Mouse (Mus musculus) midbrain, embryonic 10.5 days (tissue): ENCODE results near the gene Kdm5b. TPM values are rescaled to one million over a fixed set of nuclear protein-coding genes. Genes with fewer than 3 reads are reported as not detected.
"Not testable (repeated sequence)": the region's sequence is repeated elsewhere in the genome, so short reads cannot be mapped to it uniquely, and the experiment has no call there.

ENCODE experiments used
- DNase-seq: peaks from one replicate; pipeline ENCODE4 v3.0.0-alpha.2; 2017; ENCODE audit warnings: low spot score
- H3K27ac ChIP-seq: fragments of 300-500 bp; sonication (generic); replicated peaks from 2 replicates; pipeline ENCODE4 v1.5.1; 2016; ENCODE audit warnings: mild to moderate bottlenecking
- H3K27me3 ChIP-seq: fragments of 300-500 bp; sonication (generic); 2 replicates; pipeline ENCODE4 v1.6.1; 2016; ENCODE audit warnings: low read depth, mild to moderate bottlenecking; ENCODE audit not compliant: poor library complexity, severe bottlenecking
- H3K36me3 ChIP-seq: fragments of 300-500 bp; sonication (generic); 2 replicates; pipeline ENCODE4 v1.6.1; 2016; ENCODE audit warnings: mild to moderate bottlenecking, moderate library complexity
- H3K4me1 ChIP-seq: fragments of 300-500 bp; sonication (generic); 2 replicates; pipeline ENCODE4 v1.6.1; 2016
- H3K4me3 ChIP-seq: fragments of 300-500 bp; sonication (generic); 2 replicates; pipeline ENCODE4 v1.5.1; 2016; ENCODE audit warnings: mild to moderate bottlenecking, moderate library complexity
- H3K9me3 ChIP-seq: fragments of 300-500 bp; sonication (generic); replicated peaks from 2 replicates; pipeline ENCODE4 v1.6.1; 2016; ENCODE audit warnings: mild to moderate bottlenecking
- WGBS: fragments of 180-500 bp; shearing (Covaris S2); methylation state at CpG from one replicate; pipeline ENCODE4 v1.1.7; 2016; 5-methylcytosine and 5-hydroxymethylcytosine counted together
- polyA plus RNA-seq: library from polyadenylated mRNA; unstranded; fragments of >200 nt; fragmentation: Nextera tagmentation; extraction: Ambion mirVana; gene quantifications from 2 replicates; pipeline ENCODE4 v1.2.1, GENCODE M21; 2016

Gene Kdm5b
- polyA plus RNA-seq, 1 experiment from 2014 or later, result 60.9 TPM

GRCm38 (mm10) chr1:134522325-134522724, 37.6 kb upstream of the Kdm5b start:
- Histone ChIP-seq H3K27me3 (no peaks in the 10 kb centered on the region), H3K36me3 (no peaks in the 10 kb centered on the region), H3K27ac (no peak overlapping the region), H3K4me3 (no peak overlapping the region), H3K9me3 (no peaks in the 10 kb centered on the region), H3K4me1 (no peaks in the 10 kb centered on the region; the same call in 1 of the 2 replicates)
- no peak for DNase-seq
- 67% methylated on average over 2 of the region's 2 CpGs for WGBS

- Histone ChIP-seq H3K36me3 (no peaks in the 10 kb centered on the region), H3K4me1 (no peaks in the 10 kb centered on the region), H3K27ac (no peak overlapping the region), H3K4me3 (no peak overlapping the region), H3K9me3 (no peaks in the 10 kb centered on the region), H3K27me3 (no peaks in the 10 kb centered on the region)
- no peak for DNase-seq
- 74% methylated on average over 5 of the region's 5 CpGs for WGBS
Observed at GRCm38 (mm10) chr1:134524424-134524823, 35.5 kb upstream of the Kdm5b start.

- WGBS, result 83% methylated on average over 1 of the region's 1 CpGs
- no peaks in the 10 kb centered on the region for H3K27me3 ChIP-seq
- H3K4me1 ChIP-seq, result no peaks in the 10 kb centered on the region
- no peaks in the 10 kb centered on the region for H3K9me3 ChIP-seq
- no peak overlapping the region for H3K4me3 ChIP-seq
- H3K27ac ChIP-seq, result no peak overlapping the region
- H3K36me3 ChIP-seq, result no peaks in the 10 kb centered on the region
- no peak for DNase-seq
Observed at GRCm38 (mm10) chr1:134525015-134525414, 35.0 kb upstream of the Kdm5b start.

GRCm38 (mm10) chr1:134526752-134527151, 33.2 kb upstream of the Kdm5b start:
- no peak for DNase-seq
- WGBS, result 83% methylated on average over 6 of the region's 6 CpGs

GRCm38 (mm10) chr1:134530618-134531017, 29.4 kb upstream of the Kdm5b start:
- no peak overlapping the region for H3K27ac ChIP-seq
- H3K4me1 ChIP-seq, result no peaks in the 10 kb centered on the region
- WGBS, result 89% methylated on average over 6 of the region's 6 CpGs
- no peaks in the 10 kb centered on the region for H3K36me3 ChIP-seq
- no peak for DNase-seq
- H3K9me3 ChIP-seq, result no peaks in the 10 kb centered on the region
- H3K27me3 ChIP-seq, result no peaks in the 10 kb centered on the region
- no peak overlapping the region for H3K4me3 ChIP-seq

More at GRCm38 (mm10) chr1:134526752-134527151, 33.2 kb upstream of the Kdm5b start:
- H3K9me3 ChIP-seq, result no peaks in the 10 kb centered on the region
- no peak overlapping the region for H3K4me3 ChIP-seq
- no peak overlapping the region for H3K27ac ChIP-seq
- H3K27me3 ChIP-seq, result no peaks in the 10 kb centered on the region
- H3K4me1 ChIP-seq, result no peaks in the 10 kb centered on the region
- no peaks in the 10 kb centered on the region for H3K36me3 ChIP-seq

- not testable (repeated sequence) for H3K9me3 ChIP-seq, H3K4me1 ChIP-seq, H3K4me3 ChIP-seq, H3K36me3 ChIP-seq, H3K27me3 ChIP-seq, H3K27ac ChIP-seq, DNase-seq
- 92% methylated on average over 10 of the region's 10 CpGs for WGBS
Observed at GRCm38 (mm10) chr1:134533710-134534109, 26.3 kb upstream of the Kdm5b start.

GRCm38 (mm10) chr1:134535054-134535453, 24.9 kb upstream of the Kdm5b start:
- Histone ChIP-seq H3K27ac (no peak overlapping the region), H3K36me3 (no peaks in the 10 kb centered on the region), H3K4me1 (0 out of 2 replicates have a peak, but pooled peaks cover 4% of the 10 kb centered on the region), H3K9me3 (no peaks in the 10 kb centered on the region), H3K4me3 (no peak overlapping the region), H3K27me3 (no peaks in the 10 kb centered on the region)
- no peak for DNase-seq
- WGBS, result 91% methylated on average over 1 of the region's 1 CpGs

- Histone ChIP-seq H3K9me3 (no peaks in the 10 kb centered on the region), H3K27ac (no peak overlapping the region), H3K27me3 (no peaks in the 10 kb centered on the region), H3K4me3 (no peak overlapping the region), H3K36me3 (no peaks in the 10 kb centered on the region), H3K4me1 (0 out of 2 replicates have a peak, but pooled peaks cover 4% of the 10 kb centered on the region)
- DNase-seq, result no peak
- WGBS, result 67% methylated on average over 3 of the region's 3 CpGs
Observed at GRCm38 (mm10) chr1:134535513-134535912, 24.5 kb upstream of the Kdm5b start.

GRCm38 (mm10) chr1:134540610-134541009, 19.4 kb upstream of the Kdm5b start:
- Histone ChIP-seq H3K4me3 (no peak overlapping the region), H3K27ac (no peak overlapping the region), H3K36me3 (no peaks in the 10 kb centered on the region), H3K9me3 (peaks cover 9% of the 10 kb centered on the region; the same call in 1 of the 2 replicates), H3K4me1 (0 out of 2 replicates have a peak, but pooled peaks cover 4% of the 10 kb centered on the region), H3K27me3 (no peaks in the 10 kb centered on the region)
- no peak for DNase-seq
- 87% methylated on average over 10 of the region's 10 CpGs for WGBS

- no peak overlapping the region for H3K4me3 ChIP-seq
- no peak for DNase-seq
- 76% methylated on average over 4 of the region's 4 CpGs for WGBS
- H3K27ac ChIP-seq, result no peak overlapping the region
- no peaks in the 10 kb centered on the region for H3K27me3 ChIP-seq
- H3K36me3 ChIP-seq, result no peaks in the 10 kb centered on the region
- no peaks in the 10 kb centered on the region for H3K4me1 ChIP-seq
- H3K9me3 ChIP-seq, result peaks cover 9% of the 10 kb centered on the region; the same call in 1 of the 2 replicates
Observed at GRCm38 (mm10) chr1:134548231-134548630, 11.7 kb upstream of the Kdm5b start.

GRCm38 (mm10) chr1:134549632-134550132, 10.3 kb upstream of the Kdm5b start, which contains the start of gene Mgat4e:
Gene Mgat4e, minus strand, starts transcription at chr1:134549682.
- Histone ChIP-seq H3K27ac (no peak within 1 kb of the TSS), H3K9me3 (peaks cover 9% of the 10 kb centered on the region; the same call in 1 of the 2 replicates), H3K36me3 (no peaks in the 10 kb centered on the region), H3K4me1 (no peaks in the 10 kb centered on the region), H3K27me3 (peaks cover 3% of the 10 kb centered on the region; the same call in 1 of the 2 replicates), H3K4me3 (no peak within 1 kb of the TSS)
- no peak for DNase-seq
- WGBS, result 63% methylated on average over 7 of the region's 7 CpGs

GRCm38 (mm10) chr1:134551869-134552268, 8.1 kb upstream of the Kdm5b start:
- Histone ChIP-seq H3K27ac (no peak overlapping the region), H3K27me3 (peaks cover 15% of the 10 kb centered on the region), H3K4me3 (no peak overlapping the region), H3K4me1 (peaks cover 15% of the 10 kb centered on the region), H3K9me3 (no peaks in the 10 kb centered on the region), H3K36me3 (no peaks in the 10 kb centered on the region)
- 90% methylated on average over 3 of the region's 3 CpGs for WGBS
- no peak for DNase-seq

GRCm38 (mm10) chr1:134552396-134552795, 7.6 kb upstream of the Kdm5b start:
- Histone ChIP-seq H3K36me3 (no peaks in the 10 kb centered on the region), H3K9me3 (no peaks in the 10 kb centered on the region), H3K27ac (no peak overlapping the region), H3K4me1 (peaks cover 20% of the 10 kb centered on the region), H3K27me3 (peaks cover 15% of the 10 kb centered on the region), H3K4me3 (no peak overlapping the region)
- 80% methylated on average over 3 of the region's 3 CpGs for WGBS
- no peak for DNase-seq
